In genomic region chr14:56667969-56668802, GRCm38 (mm10) we compare ENCODE assay signal across 8 mouse cellular contexts. TPM values are rescaled to one million over a fixed set of nuclear protein-coding genes. Genes with fewer than 3 reads are reported as not detected.
A peak's percentile ranks its signal among the peaks of the same experiment; 100 is the strongest.
DNase-seq lines count a peak whose midpoint lies in the region; ATAC-seq and TF ChIP-seq lines count a peak whose summit lies in the region.

TSS of gene Mphosph8 (plus strand) at chr14:56668248.

- peak within 1 kb of the TSS; percentile 100 for H3K4me3 ChIP-seq in E14TG2a.4 (replicated peaks; ENCODE audit: low read length)
- H3K4me3 ChIP-seq in forebrain, embryonic 12.5 days (replicated peaks): peak within 1 kb of the TSS; percentile 65
- peak within 1 kb of the TSS; percentile 67 for H3K4me3 ChIP-seq in heart, postnatal 0 days (ENCODE audit: low read depth, low read length)
- peak within 1 kb of the TSS; percentile 89 for H3K4me3 ChIP-seq in liver, embryonic 16.5 days (ENCODE audit: low read depth, low read length)
- peak within 1 kb of the TSS; percentile 93 for H3K4me3 ChIP-seq in neural tube, embryonic 13.5 days
- H3K4me3 ChIP-seq in testis, adult 2 months (ENCODE audit: control insufficient read depth, low read depth, low read length): peak within 1 kb of the TSS; percentile 96

- peaks cover 39% of the 10 kb centered on the region for H3K4me1 ChIP-seq in E14TG2a.4 (replicated peaks; ENCODE audit: low read depth, low read length)
- H3K4me1 ChIP-seq in forebrain, embryonic 12.5 days: peaks cover 25% of the 10 kb centered on the region
- H3K4me1 ChIP-seq in heart, postnatal 0 days (ENCODE audit: control insufficient read depth, insufficient read depth): peaks cover 14% of the 10 kb centered on the region; the same call in 1 of the 2 replicates
- H3K4me1 ChIP-seq in liver, embryonic 16.5 days (ENCODE audit: control insufficient read depth, low read depth, low read length): peaks cover 13% of the 10 kb centered on the region
- H3K4me1 ChIP-seq in neural tube, embryonic 13.5 days (replicated peaks): peaks cover 31% of the 10 kb centered on the region
- H3K4me1 ChIP-seq in testis, adult 2 months (ENCODE audit: control insufficient read depth, insufficient read depth, low read length): peaks cover 3% of the 10 kb centered on the region; the same call in 1 of the 2 replicates

- H3K27ac ChIP-seq in forebrain, embryonic 12.5 days: peak within 1 kb of the TSS; percentile 95
- peak within 1 kb of the TSS; percentile 91 for H3K27ac ChIP-seq in heart, postnatal 0 days (ENCODE audit: low read depth)
- H3K27ac ChIP-seq in liver, embryonic 16.5 days (ENCODE audit: low read length): peak within 1 kb of the TSS; percentile 88
- H3K27ac ChIP-seq in neural tube, embryonic 13.5 days (replicated peaks): peak within 1 kb of the TSS; percentile 92
- peak within 1 kb of the TSS; percentile 99 for H3K27ac ChIP-seq in testis, adult 2 months (ENCODE audit: control insufficient read depth, insufficient read depth, low read depth, low read length)

- under 1% methylated on average over 70 of the region's 70 CpGs for WGBS in forebrain, embryonic 12.5 days
- under 1% methylated on average over 70 of the region's 70 CpGs for WGBS in heart, postnatal 0 days
- WGBS in liver, embryonic 16.5 days (ENCODE audit: insufficient replicate concordance): under 1% methylated on average over 70 of the region's 70 CpGs
- under 1% methylated on average over 70 of the region's 70 CpGs for WGBS in neural tube, embryonic 13.5 days

- ATAC-seq in forebrain, embryonic 12.5 days (ENCODE audit: low FRiP score): peak; percentile 100
- ATAC-seq in heart, postnatal 0 days (ENCODE audit: insufficient read depth, low read depth): peak; percentile 99
- peak; percentile 99 for ATAC-seq in liver, embryonic 16.5 days (ENCODE audit: low read depth)
- ATAC-seq in neural tube, embryonic 13.5 days (ENCODE audit: low read depth): peak; percentile 100

- H3K9me3 ChIP-seq in E14TG2a.4 (ENCODE audit: low read length): no peaks in the 10 kb centered on the region
- H3K9me3 ChIP-seq in forebrain, embryonic 12.5 days: no peaks in the 10 kb centered on the region
- H3K9me3 ChIP-seq in heart, postnatal 0 days (replicated peaks; ENCODE audit: control insufficient read depth, low read length): no peaks in the 10 kb centered on the region
- no peaks in the 10 kb centered on the region for H3K9me3 ChIP-seq in liver, embryonic 16.5 days (replicated peaks; ENCODE audit: control insufficient read depth, low read length)
- no peaks in the 10 kb centered on the region for H3K9me3 ChIP-seq in neural tube, embryonic 13.5 days

- H3K4me2 ChIP-seq in forebrain, embryonic 12.5 days: peak within 1 kb of the TSS; percentile 77
- H3K4me2 ChIP-seq in heart, postnatal 0 days (ENCODE audit: low read depth, low read length): peak within 1 kb of the TSS; percentile 71
- peak within 1 kb of the TSS; percentile 86 for H3K4me2 ChIP-seq in liver, embryonic 16.5 days (ENCODE audit: low read depth, low read length)
- peak within 1 kb of the TSS; percentile 90 for H3K4me2 ChIP-seq in neural tube, embryonic 13.5 days

- peak; percentile 94 for TF ChIP-seq POLR2A in testis, adult 2 months (IDR thresholded peaks at IDR 0.05; ENCODE audit: control insufficient read depth, low read depth, low read length)

- peaks cover 31% of the 10 kb centered on the region for H3K36me3 ChIP-seq in E14TG2a.4 (ENCODE audit: insufficient read depth, low read length)
- peaks cover 8% of the 10 kb centered on the region for H3K36me3 ChIP-seq in forebrain, embryonic 12.5 days (replicated peaks)
- peaks cover 11% of the 10 kb centered on the region for H3K36me3 ChIP-seq in heart, postnatal 0 days (replicated peaks; ENCODE audit: control insufficient read depth, insufficient read depth, low read length)
- peaks cover 4% of the 10 kb centered on the region for H3K36me3 ChIP-seq in liver, embryonic 16.5 days (ENCODE audit: control insufficient read depth, insufficient read depth)
- peaks cover 7% of the 10 kb centered on the region for H3K36me3 ChIP-seq in neural tube, embryonic 13.5 days
- H3K36me3 ChIP-seq in testis, adult 2 months (ENCODE audit: control insufficient read depth, insufficient read depth, low read length): no peaks in the 10 kb centered on the region; the same call in 1 of the 2 replicates

- TF ChIP-seq CTCF in E14TG2a.4 (conservative IDR thresholded peaks at IDR 0.05; ENCODE audit: low read length): no peak
- no peak for TF ChIP-seq CTCF in heart, postnatal 0 days (IDR thresholded peaks at IDR 0.05; ENCODE audit: low read depth)
- no peak for TF ChIP-seq CTCF in testis, adult 2 months (IDR thresholded peaks at IDR 0.05; ENCODE audit: control insufficient read depth, insufficient read depth, insufficient replicate concordance, low read depth, low read length)

- peak within 1 kb of the TSS; percentile 87 for H3K9ac ChIP-seq in forebrain, embryonic 12.5 days
- peak within 1 kb of the TSS; percentile 61 for H3K9ac ChIP-seq in heart, postnatal 0 days (replicated peaks; ENCODE audit: low read depth, low read length)
- peak within 1 kb of the TSS; percentile 90 for H3K9ac ChIP-seq in liver, embryonic 16.5 days (ENCODE audit: low read depth, low read length)
- H3K9ac ChIP-seq in neural tube, embryonic 13.5 days: peak within 1 kb of the TSS; percentile 93

- DNase-seq in c-Kit-positive CD71-positive TER-119-positive erythroid progenitor cells, embryonic 14.5 days (ENCODE audit: low spot score): peak; percentile 99
- peak; percentile 99 for DNase-seq in heart, postnatal 0 days (ENCODE audit: low spot score)
- peak; percentile 99 for DNase-seq in kidney, postnatal 4 days

- TF ChIP-seq EP300 in heart, postnatal 0 days (IDR thresholded peaks at IDR 0.05; ENCODE audit: low read depth): peak; percentile 79

- H3K27me3 ChIP-seq in E14TG2a.4 (ENCODE audit: insufficient read depth, low read length): no peaks in the 10 kb centered on the region
- no peaks in the 10 kb centered on the region for H3K27me3 ChIP-seq in forebrain, embryonic 12.5 days
- H3K27me3 ChIP-seq in heart, postnatal 0 days (ENCODE audit: control insufficient read depth, insufficient read depth, low read length): no peaks in the 10 kb centered on the region
- no peaks in the 10 kb centered on the region for H3K27me3 ChIP-seq in liver, embryonic 16.5 days (ENCODE audit: control insufficient read depth, insufficient read depth, low read depth, low read length)
- H3K27me3 ChIP-seq in neural tube, embryonic 13.5 days: no peaks in the 10 kb centered on the region
- no peaks in the 10 kb centered on the region for H3K27me3 ChIP-seq in testis, adult 2 months (ENCODE audit: control insufficient read depth, insufficient read depth, low read length)

RNA-seq across cellular contexts. Expression of gene Mphosph8, which starts in this region (rescaled TPM):
- 53.6 and 57.2 TPM in 2 replicates for polyA plus RNA-seq in forebrain, embryonic 12.5 days (2016; fragmentation: Nextera tagmentation; extraction: Ambion mirVana)
- total RNA-seq in heart, postnatal 0 days (2014; rRNA removed; ENCODE audit: low replicate concordance): 7.9 and 8.7 TPM in 2 replicates
- 24.9 and 26.2 TPM in 2 replicates for polyA plus RNA-seq in heart, postnatal 0 days (2015; fragmentation: Nextera tagmentation; extraction: Ambion mirVana)
- polyA plus RNA-seq in liver, embryonic 16.5 days (2015; fragmentation: Nextera tagmentation; extraction: Ambion mirVana): 8.4 and 10.7 TPM in 2 replicates
- 46.0 and 48.3 TPM in 2 replicates for polyA plus RNA-seq in neural tube, embryonic 13.5 days (2015; fragmentation: Nextera tagmentation; extraction: Ambion mirVana)
- polyA plus RNA-seq in testis, adult 2 months (2012; rRNA removed): 21.0 and 24.7 TPM in 2 replicates

Comparison
In these comparisons a context has a peak if more than half of its experiments do, and no peak if none do; other contexts are left out.
1. Peak in every context shown above with its lines: DNase-seq, ATAC-seq, H3K4me3 ChIP-seq and H3K27ac ChIP-seq.